Mouse (Mus musculus): Measurements from ENCODE around the gene Gan. TPM values are rescaled to one million over a fixed set of nuclear protein-coding genes. Genes with fewer than 3 reads are reported as not detected.

The Gan gene
- polyA plus RNA-seq, 1 experiment from 2014 or later, result 2.1 TPM

DNA sequence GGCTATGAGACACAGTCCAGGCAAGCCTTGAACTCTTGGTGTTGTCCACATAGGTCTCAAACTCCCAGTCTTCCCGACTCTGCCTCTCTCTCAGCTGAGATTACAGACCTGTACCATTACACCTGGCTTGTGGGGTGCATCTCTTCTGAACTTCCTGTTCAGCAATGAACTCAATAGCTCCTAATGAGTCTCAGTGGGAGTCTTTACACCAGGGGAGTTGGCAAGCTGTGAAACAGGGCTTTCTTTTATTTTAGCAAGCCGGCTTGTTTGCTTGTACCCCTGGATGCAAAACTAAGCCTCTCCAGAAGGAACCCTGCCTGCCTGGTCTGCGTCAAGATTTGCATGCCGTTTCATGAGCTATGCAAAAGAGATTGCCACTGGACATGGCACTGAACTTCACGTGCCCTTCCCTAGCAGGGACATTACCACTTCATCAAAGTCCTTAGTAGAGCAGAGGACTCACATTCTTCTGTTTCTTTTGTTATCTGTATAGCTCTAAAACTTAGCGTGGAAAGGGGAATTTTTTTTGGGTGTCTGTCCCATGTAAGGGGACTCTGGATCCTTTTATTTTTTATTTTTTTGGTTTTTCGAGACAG is 93.2 kb downstream of the Gan start:
- Histone ChIP-seq H3K4me1 (replicated peaks) (peaks cover 6% of the 10 kb centered on the region), H3K36me3 (no peaks in the 10 kb centered on the region), H3K4me3 (no peak overlapping the region), H3K27ac (no peak overlapping the region), H3K9me3 (no peaks in the 10 kb centered on the region), H3K27me3 (ENCODE audit: insufficient read depth, poor library complexity, severe bottlenecking) (peaks cover 5% of the 10 kb centered on the region; the same call in 1 of the 2 replicates)
- 45% methylated on average over 7 of the region's 7 CpGs for WGBS
- no peak for DNase-seq (ENCODE audit: low spot score)

DNA sequence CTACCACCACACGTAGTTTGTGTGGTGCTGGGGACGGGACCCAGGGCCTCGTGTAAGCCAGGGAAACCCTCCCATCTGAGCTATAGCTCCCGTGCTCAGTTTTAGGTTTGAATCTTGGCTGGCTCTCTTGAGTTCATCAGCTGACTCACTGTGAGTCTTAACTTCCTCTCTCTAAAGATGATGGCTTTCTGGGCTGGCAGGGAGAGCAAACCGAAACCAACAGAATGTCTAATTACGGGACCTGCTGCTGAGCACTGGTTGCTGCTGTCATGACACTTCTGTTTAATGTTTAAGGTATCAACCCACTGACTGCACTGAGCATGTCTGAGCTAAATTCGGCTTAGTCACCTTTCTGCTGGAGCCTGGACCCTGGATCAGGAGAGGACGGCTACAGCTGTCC is 94.7 kb downstream of the Gan start:
- H3K27ac ChIP-seq, result no peak overlapping the region
- 94% methylated on average over 8 of the region's 8 CpGs for WGBS
- DNase-seq (ENCODE audit: low spot score), result no peak
- H3K4me3 ChIP-seq, result no peak overlapping the region
- peaks cover 5% of the 10 kb centered on the region; the same call in 1 of the 2 replicates for H3K27me3 ChIP-seq (ENCODE audit: insufficient read depth, poor library complexity, severe bottlenecking)
- no peaks in the 10 kb centered on the region for H3K36me3 ChIP-seq
- H3K4me1 ChIP-seq (replicated peaks), result peaks cover 11% of the 10 kb centered on the region
- H3K9me3 ChIP-seq, result no peaks in the 10 kb centered on the region

DNA sequence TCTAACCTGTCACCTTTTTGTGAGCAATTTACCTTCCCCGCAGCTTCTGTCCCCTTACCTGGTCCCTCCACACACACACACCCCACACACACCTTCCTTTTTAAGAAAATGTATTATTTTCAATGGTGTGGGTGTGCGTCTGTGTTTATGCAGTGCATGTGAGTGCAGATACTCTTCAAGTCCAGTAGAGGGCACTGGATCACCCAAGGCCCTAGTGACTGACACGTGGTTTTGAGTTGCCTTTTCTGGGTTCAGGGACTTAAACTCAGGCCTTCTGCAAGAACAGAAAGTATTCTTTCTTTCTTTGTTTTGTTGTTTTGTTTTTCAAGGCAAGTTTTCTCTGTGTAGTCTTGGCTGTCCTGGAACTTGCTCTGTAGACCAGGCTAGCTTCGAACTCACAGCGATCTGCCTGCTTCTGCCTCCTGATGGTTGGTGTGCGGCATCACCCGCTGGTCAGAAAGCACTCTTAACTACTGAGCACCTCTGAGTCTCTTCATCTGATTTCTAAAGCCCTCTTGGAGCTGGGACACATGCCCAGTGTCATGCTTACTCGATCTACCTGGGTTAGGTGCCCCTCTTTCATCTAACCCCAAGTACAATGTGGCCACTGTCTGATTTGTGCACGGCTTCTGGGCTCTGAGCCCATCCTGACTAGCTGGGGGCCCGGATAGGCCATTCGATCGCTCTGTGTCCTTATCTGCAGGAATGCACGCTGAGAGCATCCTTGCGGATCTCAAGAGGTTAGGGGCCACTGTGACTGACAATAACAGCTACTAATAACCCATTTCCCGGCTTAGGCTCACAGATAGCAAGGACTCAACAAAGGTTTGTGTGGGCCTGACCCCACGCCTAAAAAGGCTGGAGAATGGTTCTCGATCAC is 95.7 kb downstream of the Gan start:
- H3K27ac ChIP-seq, result no peak overlapping the region
- peaks cover 19% of the 10 kb centered on the region for H3K4me1 ChIP-seq (replicated peaks)
- H3K4me3 ChIP-seq, result no peak overlapping the region
- H3K9me3 ChIP-seq, result no peaks in the 10 kb centered on the region
- WGBS, result 90% methylated on average over 17 of the region's 17 CpGs
- no peak for DNase-seq (ENCODE audit: low spot score)
- H3K36me3 ChIP-seq, result no peaks in the 10 kb centered on the region
- peaks cover 5% of the 10 kb centered on the region; the same call in 1 of the 2 replicates for H3K27me3 ChIP-seq (ENCODE audit: insufficient read depth, poor library complexity, severe bottlenecking)

DNA sequence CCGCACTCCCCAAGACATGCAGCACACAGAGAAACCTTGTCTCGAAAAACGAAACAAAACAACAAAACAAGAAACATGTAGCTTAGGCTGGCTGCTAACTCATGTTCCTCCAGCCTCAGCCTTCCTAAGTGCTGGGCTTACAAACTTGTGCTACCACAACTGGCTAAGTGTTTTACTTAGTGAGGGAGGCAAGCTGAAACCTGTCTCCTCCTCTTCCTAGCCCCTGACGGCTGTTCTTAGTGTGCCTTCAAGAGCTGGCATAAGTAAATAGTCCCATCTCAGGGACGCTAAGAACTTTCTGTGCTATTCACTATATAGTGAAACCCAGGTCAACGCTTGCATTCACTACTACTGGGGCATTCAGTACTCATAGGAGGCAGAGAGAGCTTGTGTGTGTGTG is 96.6 kb downstream of the Gan start:
- H3K36me3 ChIP-seq, result no peaks in the 10 kb centered on the region
- peaks cover 27% of the 10 kb centered on the region for H3K4me1 ChIP-seq (replicated peaks)
- peaks cover 5% of the 10 kb centered on the region; the same call in 1 of the 2 replicates for H3K27me3 ChIP-seq (ENCODE audit: insufficient read depth, poor library complexity, severe bottlenecking)
- H3K27ac ChIP-seq, result no peak overlapping the region
- H3K4me3 ChIP-seq, result no peak overlapping the region
- 81% methylated on average over 6 of the region's 6 CpGs for WGBS
- no peak for DNase-seq (ENCODE audit: low spot score)
- no peaks in the 10 kb centered on the region for H3K9me3 ChIP-seq

DNA sequence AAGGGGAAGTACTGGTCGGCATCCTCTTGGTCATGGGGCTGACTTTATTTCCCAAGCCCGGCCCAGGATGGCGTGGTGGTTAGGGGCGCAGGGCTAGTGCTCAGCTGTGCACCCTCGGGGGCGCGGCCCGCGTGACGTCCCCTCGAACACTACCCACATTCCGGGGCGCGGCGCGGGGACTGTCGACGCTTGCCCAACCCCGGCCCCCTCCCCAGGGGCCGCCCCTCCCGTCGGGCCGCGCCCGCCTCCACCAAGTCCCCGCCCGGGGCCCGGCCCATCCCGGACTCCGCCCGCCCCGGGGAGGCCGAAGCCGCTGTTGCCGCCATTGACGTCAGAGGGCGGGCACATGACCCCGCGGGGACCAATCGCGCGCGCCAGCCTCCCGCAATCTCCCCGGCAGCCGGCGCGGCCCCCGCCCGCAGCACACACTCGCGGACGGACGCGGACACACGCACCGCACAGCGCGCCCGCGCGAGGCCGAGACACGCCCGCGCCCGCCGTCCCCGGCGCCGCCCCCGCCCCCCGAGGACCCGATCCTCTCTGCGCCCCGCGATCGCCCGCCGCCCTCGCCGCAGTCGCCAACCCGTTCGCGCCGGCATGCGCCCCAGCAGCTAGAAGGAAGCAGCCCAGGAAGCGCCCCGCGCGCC is 98.5 kb downstream of the Gan start:
- peak overlapping the region; percentile 97 for H3K27ac ChIP-seq
- H3K36me3 ChIP-seq, result no peaks in the 10 kb centered on the region
- WGBS, result 1% methylated on average over 92 of the region's 92 CpGs
- DNase-seq (ENCODE audit: low spot score), result peak; percentile 88
- peaks cover 5% of the 10 kb centered on the region; the same call in 1 of the 2 replicates for H3K27me3 ChIP-seq (ENCODE audit: insufficient read depth, poor library complexity, severe bottlenecking)
- H3K4me3 ChIP-seq, result peak overlapping the region; percentile 97
- peaks cover 46% of the 10 kb centered on the region for H3K4me1 ChIP-seq (replicated peaks)
- no peaks in the 10 kb centered on the region for H3K9me3 ChIP-seq

DNA sequence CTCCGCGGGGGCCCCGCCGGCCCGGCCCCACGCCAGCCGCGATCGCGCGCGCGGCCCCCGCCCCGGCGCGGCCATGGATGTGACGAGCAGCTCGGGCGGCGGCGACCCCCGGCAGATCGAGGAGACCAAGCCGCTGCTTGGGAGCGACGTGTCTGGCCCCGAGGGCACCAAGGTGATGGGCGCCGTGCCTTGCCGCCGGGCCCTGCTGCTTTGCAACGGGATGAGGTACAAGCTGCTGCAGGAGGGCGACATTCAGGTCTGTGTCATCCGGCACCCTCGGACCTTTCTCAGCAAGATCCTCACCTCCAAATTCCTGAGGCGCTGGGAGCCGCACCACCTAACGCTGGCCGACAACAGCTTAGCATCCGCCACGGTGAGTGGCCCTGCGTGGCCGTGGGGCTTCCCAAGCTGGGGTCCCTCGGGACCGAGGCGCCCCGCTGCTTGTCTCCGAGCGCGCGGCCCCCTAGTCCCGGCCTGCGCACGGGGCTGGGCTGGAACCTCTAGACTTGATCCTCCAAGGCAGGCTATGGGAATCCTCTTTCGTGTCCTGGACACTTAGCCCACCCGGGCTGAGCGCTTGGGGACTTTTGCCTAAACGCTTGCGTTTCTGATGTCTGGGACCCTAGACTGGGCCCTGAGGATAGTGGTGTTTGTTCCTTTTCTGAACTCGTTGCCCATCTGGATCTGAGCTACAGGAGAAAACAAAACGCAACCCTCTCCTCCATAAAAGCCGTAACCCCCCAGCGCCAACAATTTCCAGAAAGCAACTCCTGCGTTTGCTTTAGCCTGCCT is 99.3 kb downstream of the Gan start, which contains the start of gene Cmip:
TSS of gene Cmip (plus strand) at position 36 of the 792 bp plus-strand sequence.
- Histone ChIP-seq H3K4me1 (replicated peaks) (peaks cover 55% of the 10 kb centered on the region), H3K27me3 (ENCODE audit: insufficient read depth, poor library complexity, severe bottlenecking) (peaks cover 5% of the 10 kb centered on the region; the same call in 1 of the 2 replicates), H3K9me3 (no peaks in the 10 kb centered on the region), H3K4me3 (peak within 1 kb of the TSS; percentile 97), H3K36me3 (no peaks in the 10 kb centered on the region), H3K27ac (peak within 1 kb of the TSS; percentile 97)
- peak; percentile 60 for DNase-seq (ENCODE audit: low spot score)
- WGBS, result under 1% methylated on average over 50 of the region's 65 CpGs

DNA sequence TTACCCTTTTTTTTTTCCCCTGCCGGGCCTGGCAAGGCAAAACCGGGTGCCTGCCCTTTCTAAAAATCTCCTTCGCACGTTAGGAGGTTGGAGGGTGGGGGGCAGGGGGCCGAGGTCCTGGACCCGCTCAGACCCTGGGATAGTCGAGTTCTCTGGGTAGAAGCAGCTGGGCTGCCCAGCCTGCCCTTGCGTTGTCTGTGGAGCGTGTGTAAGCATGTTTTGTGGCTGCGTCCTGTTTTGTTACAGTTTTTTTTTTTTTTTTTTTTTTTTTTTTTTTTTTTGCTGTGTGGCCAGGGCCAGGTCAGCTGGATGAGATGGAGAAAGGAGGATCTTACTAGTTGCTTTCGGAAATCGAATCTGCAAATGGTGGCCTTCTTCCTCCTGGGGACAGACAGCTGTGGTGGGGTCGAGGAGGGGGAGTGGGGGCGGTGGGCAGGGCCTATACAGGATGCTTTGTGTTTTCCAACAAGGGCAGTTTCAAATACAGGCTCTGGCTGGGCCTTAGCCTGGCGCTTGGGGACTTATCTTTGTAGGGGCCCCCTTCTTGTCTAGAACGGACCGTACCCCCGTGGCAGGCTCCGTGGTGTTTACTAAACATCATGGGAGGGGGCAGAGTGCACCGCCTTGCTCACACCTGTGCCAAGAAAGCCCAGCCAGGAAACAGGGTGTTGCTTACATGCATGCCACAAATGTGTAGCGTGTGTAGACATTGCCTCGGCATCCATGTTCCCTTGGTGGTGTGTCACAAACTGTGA is 100.1 kb downstream of the Gan start:
- Histone ChIP-seq H3K9me3 (no peaks in the 10 kb centered on the region), H3K36me3 (no peaks in the 10 kb centered on the region), H3K27ac (peak overlapping the region; percentile 97), H3K4me1 (replicated peaks) (peaks cover 62% of the 10 kb centered on the region), H3K27me3 (ENCODE audit: insufficient read depth, poor library complexity, severe bottlenecking) (peaks cover 5% of the 10 kb centered on the region; the same call in 1 of the 2 replicates), H3K4me3 (peak overlapping the region; percentile 97)
- 8% methylated on average over 22 of the region's 22 CpGs for WGBS
- DNase-seq (ENCODE audit: low spot score), result peak; percentile 62

DNA sequence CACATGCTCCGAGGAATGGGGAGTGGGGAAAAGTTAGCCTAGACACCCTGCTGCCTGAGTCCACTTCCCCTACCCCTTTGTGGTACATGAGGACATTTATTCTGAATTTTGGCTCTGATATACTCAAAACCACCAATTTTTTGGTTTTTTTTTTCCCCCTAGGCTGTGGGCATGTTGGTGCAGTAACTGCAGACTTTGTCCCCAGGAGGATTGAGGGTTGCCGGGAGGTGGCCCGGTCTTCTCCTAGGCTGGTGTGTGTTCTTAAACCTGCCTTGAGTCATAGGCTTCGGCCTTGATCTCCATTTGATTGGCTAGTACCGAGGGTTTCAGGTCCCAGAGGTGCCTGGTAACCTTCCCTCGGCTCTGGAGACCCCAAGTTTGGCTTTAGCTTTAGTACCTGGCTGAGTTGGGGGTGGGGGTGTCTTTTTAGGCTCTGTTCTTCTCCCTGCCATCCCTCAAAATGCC is 100.7 kb downstream of the Gan start:
- peak overlapping the region; percentile 97 for H3K4me3 ChIP-seq
- H3K27me3 ChIP-seq (ENCODE audit: insufficient read depth, poor library complexity, severe bottlenecking), result peaks cover 5% of the 10 kb centered on the region; the same call in 1 of the 2 replicates
- H3K36me3 ChIP-seq, result 0 out of 2 replicates have a peak, but pooled peaks cover 2% of the 10 kb centered on the region
- no peak for DNase-seq (ENCODE audit: low spot score)
- H3K4me1 ChIP-seq (replicated peaks), result peaks cover 68% of the 10 kb centered on the region
- WGBS, result 61% methylated on average over 6 of the region's 6 CpGs
- no peaks in the 10 kb centered on the region for H3K9me3 ChIP-seq
- H3K27ac ChIP-seq, result peak overlapping the region; percentile 97

DNA sequence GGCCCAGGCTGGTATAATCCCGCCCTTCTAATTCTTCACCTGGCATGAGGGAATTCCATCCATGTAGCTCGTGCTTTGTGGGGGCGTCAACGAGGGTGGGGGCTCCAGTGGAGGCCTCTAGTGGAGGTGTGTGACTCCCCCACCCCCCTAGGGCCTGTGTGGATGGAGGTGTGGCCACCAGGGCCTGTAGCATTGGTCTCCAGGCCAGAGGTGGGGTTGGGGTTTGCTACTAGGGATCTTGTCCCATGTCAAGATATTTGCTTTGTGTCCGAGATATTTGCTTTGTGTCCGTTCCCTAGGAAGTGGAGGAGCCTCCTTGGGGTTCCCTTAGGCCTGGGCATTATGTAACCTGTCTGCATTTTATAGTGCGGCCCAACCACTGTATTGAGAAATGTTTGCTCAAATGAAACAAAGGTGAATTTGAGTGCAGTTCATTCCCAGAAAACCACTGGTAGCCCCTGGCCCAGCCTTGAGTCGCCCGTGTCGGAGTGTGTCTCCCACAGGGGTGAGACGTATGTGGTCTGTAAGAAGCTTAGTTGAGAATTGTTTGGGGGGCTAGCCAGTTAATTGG is 101.6 kb downstream of the Gan start:
- H3K4me1 ChIP-seq (replicated peaks), result peaks cover 67% of the 10 kb centered on the region
- peak overlapping the region; percentile 97 for H3K27ac ChIP-seq

DNA sequence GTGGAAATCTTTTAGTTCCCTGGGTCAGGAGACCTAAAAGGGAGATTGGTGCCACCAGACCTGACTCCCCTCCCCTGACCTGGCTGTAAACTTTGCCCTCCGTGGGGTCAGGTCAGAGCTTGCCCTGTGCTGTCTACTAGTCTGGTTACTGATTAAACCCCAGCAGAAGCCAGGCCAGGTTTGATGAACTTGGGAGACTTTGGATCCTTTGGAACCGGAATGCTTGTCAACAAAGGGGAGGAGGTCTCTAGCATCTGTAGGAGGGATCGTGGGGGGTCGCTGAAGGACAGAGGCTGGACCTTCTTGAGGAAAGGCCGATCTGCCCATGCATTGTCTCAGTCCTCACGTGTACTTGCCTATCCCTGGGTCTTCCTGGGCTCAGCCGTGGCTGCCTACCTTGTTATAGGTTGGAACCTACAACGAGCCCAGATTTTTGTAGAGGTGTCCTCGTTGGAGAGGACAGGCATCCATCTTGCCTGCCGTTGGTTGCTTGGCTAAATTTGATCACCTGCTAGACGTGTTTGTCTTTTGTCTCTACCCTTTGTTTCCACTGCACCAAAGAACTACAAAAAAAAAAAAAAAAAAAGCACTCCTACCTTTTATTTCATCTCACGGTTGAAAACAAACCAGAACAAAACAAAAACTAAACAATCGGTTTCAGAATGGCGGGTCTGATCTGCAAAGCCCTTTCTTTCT is 102.4 kb downstream of the Gan start:
- H3K9me3 ChIP-seq, result no peaks in the 10 kb centered on the region
- DNase-seq (ENCODE audit: low spot score), result no peak
- H3K4me1 ChIP-seq (replicated peaks), result peaks cover 67% of the 10 kb centered on the region
- H3K27me3 ChIP-seq (ENCODE audit: insufficient read depth, poor library complexity, severe bottlenecking), result no peaks in the 10 kb centered on the region
- H3K4me3 ChIP-seq, result peak overlapping the region; percentile 97
- H3K27ac ChIP-seq, result peak overlapping the region; percentile 97
- 28% methylated on average over 14 of the region's 14 CpGs for WGBS
- 0 out of 2 replicates have a peak, but pooled peaks cover 2% of the 10 kb centered on the region for H3K36me3 ChIP-seq

More for the DNA sequence above, 101.6 kb downstream of the Gan start:
- peak overlapping the region; percentile 97 for H3K4me3 ChIP-seq
- 76% methylated on average over 11 of the region's 11 CpGs for WGBS
- H3K27me3 ChIP-seq (ENCODE audit: insufficient read depth, poor library complexity, severe bottlenecking), result peaks cover 5% of the 10 kb centered on the region; the same call in 1 of the 2 replicates
- 0 out of 2 replicates have a peak, but pooled peaks cover 2% of the 10 kb centered on the region for H3K36me3 ChIP-seq
- H3K9me3 ChIP-seq, result no peaks in the 10 kb centered on the region
- DNase-seq (ENCODE audit: low spot score), result no peak

Measured in hindbrain, embryonic 10.5 days (tissue).